Mouse (Mus musculus) myocyte (in vitro differentiated cells): ENCODE data around the gene Ucp3. TPM values are rescaled to one million over a fixed set of nuclear protein-coding genes. Genes with fewer than 3 reads are reported as not detected.
A peak's percentile ranks its signal among the peaks of the same experiment; 100 is the strongest.

Experiments
- H3K27me3 ChIP-seq: one replicate; pipeline ENCODE4 v1.6.1; 2011; ENCODE audit not compliant: control insufficient read depth, insufficient read depth, insufficient read length
- H3K36me3 ChIP-seq: one replicate; pipeline ENCODE4 v1.6.1; 2011; ENCODE audit not compliant: control insufficient read depth, insufficient read depth
- H3K4me2 ChIP-seq: one replicate; pipeline ENCODE4 v1.6.1; 2011; ENCODE audit warnings: low read depth, control low read depth
- H3K4me3 ChIP-seq: one replicate; pipeline ENCODE4 v1.5.1; 2011; ENCODE audit warnings: mild to moderate bottlenecking, control low read depth, moderate library complexity
- H3K79me2 ChIP-seq: one replicate; pipeline ENCODE4 v1.6.1; 2011; ENCODE audit not compliant: control insufficient read depth, insufficient read depth
- H3ac ChIP-seq: one replicate; pipeline ENCODE4 v1.6.1; 2011; ENCODE audit not compliant: control insufficient read depth, insufficient read length
- CEBPB ChIP-seq: IDR thresholded peaks from 2 replicates; pipeline ENCODE4 v1.6.1; 2011; ENCODE audit warnings: mild to moderate bottlenecking, moderate library complexity; ENCODE audit not compliant: poor library complexity, insufficient read depth, severe bottlenecking
- E2F4 ChIP-seq: IDR thresholded peaks from one replicate; pipeline ENCODE4 v1.6.1; 2011; ENCODE audit warnings: mild to moderate bottlenecking, control low read depth, moderate library complexity; ENCODE audit not compliant: insufficient read depth
- MAX ChIP-seq: IDR thresholded peaks from one replicate; pipeline ENCODE4 v1.6.1; 2011; ENCODE audit warnings: low read depth, mild to moderate bottlenecking, control low read depth
- MYOD1 ChIP-seq, 3 experiments: IDR thresholded peaks; one replicate each; pipeline ENCODE4 v1.6.1; 2011; ENCODE audit warnings: control low read depth in 2 of 3, low read depth in 2 of 3, mild to moderate bottlenecking in 2 of 3, moderate library complexity in 1 of 3; ENCODE audit not compliant: insufficient read length in 2 of 3, control insufficient read depth in 1 of 3
- MYOG ChIP-seq, 3 experiments: IDR thresholded peaks; one replicate each; pipeline ENCODE4 v1.6.1; 2011; ENCODE audit warnings: control low read depth in 2 of 3, low read depth in 2 of 3, mild to moderate bottlenecking in 2 of 3; ENCODE audit not compliant: insufficient read length in 2 of 3, control insufficient read depth in 1 of 3, insufficient read depth in 1 of 3
- POLR2A ChIP-seq: IDR thresholded peaks from one replicate; pipeline ENCODE4 v1.6.1; 2011; ENCODE audit warnings: low read depth, mild to moderate bottlenecking, control low read depth, moderate library complexity; ENCODE audit not compliant: insufficient read length
- POLR2AphosphoS2 ChIP-seq: IDR thresholded peaks from one replicate; pipeline ENCODE4 v1.6.1; 2011; ENCODE audit warnings: low read depth, control low read depth; ENCODE audit not compliant: insufficient read length
- REST ChIP-seq: IDR thresholded peaks from one replicate; pipeline ENCODE4 v1.6.1; 2011; ENCODE audit warnings: mild to moderate bottlenecking, control low read depth, moderate library complexity; ENCODE audit not compliant: insufficient read depth, insufficient read length
- SRF ChIP-seq: IDR thresholded peaks from one replicate; pipeline ENCODE4 v1.6.1; 2011; ENCODE audit warnings: low read depth; ENCODE audit not compliant: control insufficient read depth, insufficient read length
- TCF12 ChIP-seq: IDR thresholded peaks from one replicate; pipeline ENCODE4 v1.6.1; 2011; ENCODE audit warnings: mild to moderate bottlenecking, control low read depth; ENCODE audit not compliant: poor library complexity, insufficient read depth, severe bottlenecking
- TCF3 ChIP-seq: IDR thresholded peaks from one replicate; pipeline ENCODE4 v1.6.1; 2011; ENCODE audit warnings: low read depth, control low read depth; ENCODE audit not compliant: insufficient read length
- USF1 ChIP-seq: IDR thresholded peaks from one replicate; pipeline ENCODE4 v1.6.1; 2011; ENCODE audit warnings: low read depth, mild to moderate bottlenecking, control low read depth, moderate library complexity
- polyA plus RNA-seq: library from polyadenylated mRNA; unstranded; fragments of >200 nt; fragmentation: generic; extraction: Trizol; gene quantifications from one replicate; pipeline ENCODE4 v1.2.1, GENCODE M21; 2012; ENCODE audit warnings: missing spikeins

Gene Ucp3
- polyA plus RNA-seq, 1 experiment: 2.2 TPM

DNA sequence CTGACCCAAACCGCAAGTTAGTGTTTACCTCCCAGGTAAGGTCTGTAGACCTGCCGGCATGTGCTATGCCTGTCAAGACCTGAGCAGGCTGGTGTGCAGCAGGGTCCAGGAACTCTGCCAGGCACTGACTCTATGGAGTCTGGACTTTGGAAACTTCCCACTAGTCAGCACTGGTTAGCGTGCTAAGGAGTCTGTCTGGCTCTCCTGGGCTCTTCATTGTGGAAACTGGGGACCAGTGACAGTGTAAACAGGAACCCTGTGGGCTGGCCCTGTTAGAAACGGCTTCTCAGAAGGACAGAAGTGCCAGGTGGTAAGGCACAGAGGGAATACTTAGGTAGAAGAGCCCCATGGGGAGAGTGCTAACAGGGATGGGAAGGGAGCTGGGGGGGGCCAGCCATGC is 7.5 kb upstream of the Ucp3 start:
- Histone ChIP-seq H3ac (no peak overlapping the region), H3K36me3 (no peaks in the 10 kb centered on the region), H3K4me2 (peak overlapping the region; percentile 76), H3K4me3 (no peak overlapping the region), H3K27me3 (no peaks in the 10 kb centered on the region), H3K79me2 (no peaks in the 10 kb centered on the region)
- TF ChIP-seq POLR2AphosphoS2 (no peak), USF1 (no peak), POLR2A (no peak), MYOD1 (IDR thresholded peaks at IDR 0.05; ENCODE audit: control insufficient read depth in 1 of 3, insufficient read length in 2 of 3, low read depth in 2 of 3) (no peak), REST (no peak), MYOG (IDR thresholded peaks at IDR 0.05; ENCODE audit: control insufficient read depth in 1 of 3, insufficient read depth in 1 of 3, insufficient read length in 2 of 3, low read depth in 2 of 3) (no peak), E2F4 (no peak), TCF12 (no peak), MAX (no peak), TCF3 (no peak), SRF (no peak), CEBPB (no peak)

DNA sequence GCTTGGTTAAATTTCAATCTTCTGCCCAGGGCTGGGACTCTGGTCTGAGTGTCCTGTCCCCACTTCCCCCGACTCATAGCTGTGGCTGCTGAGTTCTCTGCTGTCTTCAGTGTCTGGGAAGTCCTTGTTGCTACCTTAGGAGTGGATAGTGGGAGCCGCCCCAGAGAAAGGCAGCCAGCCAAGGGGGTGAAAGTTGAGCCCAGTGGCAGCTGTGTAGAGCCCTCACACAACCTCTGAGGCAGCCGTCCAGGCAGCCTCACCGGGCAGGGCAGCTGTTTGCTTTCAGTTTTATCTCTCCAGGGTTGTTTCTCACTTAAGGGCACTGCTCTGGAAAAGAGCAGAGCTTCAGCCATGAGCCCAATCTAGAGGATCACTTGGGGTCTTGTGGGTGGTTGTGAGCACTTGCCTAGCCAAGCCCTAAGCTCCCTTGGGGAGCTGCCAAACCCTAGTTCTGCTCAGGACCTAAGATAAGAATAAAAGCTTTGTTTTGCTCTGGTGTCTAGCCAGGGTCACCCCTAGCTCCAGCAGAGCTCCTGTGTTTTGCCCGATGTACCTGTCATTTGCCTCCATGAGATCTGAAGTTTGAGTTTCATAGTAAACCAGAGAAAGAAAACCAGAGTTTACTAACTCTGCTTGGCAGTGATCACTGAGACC is 7.0 kb upstream of the Ucp3 start:
- Histone ChIP-seq H3ac (no peak overlapping the region), H3K36me3 (no peaks in the 10 kb centered on the region), H3K4me3 (no peak overlapping the region), H3K27me3 (no peaks in the 10 kb centered on the region), H3K4me2 (peak overlapping the region; percentile 76), H3K79me2 (no peaks in the 10 kb centered on the region)
- TF ChIP-seq TCF12 (peak; percentile 38), MYOD1 (IDR thresholded peaks at IDR 0.05; ENCODE audit: control insufficient read depth in 1 of 3, insufficient read length in 2 of 3, low read depth in 2 of 3) (peak; percentile 82 to 98 (median 96)), TCF3 (peak; percentile 45), SRF (no peak), MYOG (IDR thresholded peaks at IDR 0.05; ENCODE audit: control insufficient read depth in 1 of 3, insufficient read depth in 1 of 3, insufficient read length in 2 of 3, low read depth in 2 of 3) (peak; percentile 87 to 97 (median 95)), REST (no peak), MAX (no peak)

DNA sequence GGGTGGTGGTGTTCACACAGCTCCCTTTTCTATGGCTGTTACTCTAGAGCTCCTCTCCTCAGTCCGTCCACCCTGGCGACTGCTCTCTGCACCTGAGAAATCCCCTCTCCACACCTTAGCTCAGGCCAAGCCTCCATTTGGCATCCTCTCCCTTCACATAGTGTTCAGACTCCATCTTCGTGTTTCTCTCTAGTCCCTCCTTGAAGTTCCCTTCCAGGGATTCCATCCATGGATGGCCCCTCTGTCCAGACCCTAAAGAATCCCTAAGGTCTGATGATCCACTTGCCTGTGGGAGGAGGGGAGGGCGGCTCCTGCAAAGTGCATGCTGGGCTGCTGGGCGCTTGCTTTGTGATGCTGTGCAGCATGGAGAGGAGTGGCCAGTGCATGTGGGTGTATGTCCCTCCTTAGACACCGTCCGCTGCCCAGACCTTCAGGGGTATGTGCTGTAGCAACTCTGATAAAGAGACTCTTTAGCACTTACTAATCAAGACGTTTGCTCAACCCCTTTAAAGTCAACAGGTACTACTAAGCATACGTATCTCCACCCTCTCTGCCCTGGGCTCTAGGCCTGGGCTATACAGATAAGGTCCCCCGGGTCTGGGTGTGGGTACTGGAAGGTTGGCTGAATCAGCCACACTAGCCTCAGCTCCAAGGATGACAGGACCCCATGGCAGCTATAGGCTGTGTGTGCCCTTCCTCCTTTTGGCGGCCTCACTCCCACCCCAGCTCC is 5.8 kb upstream of the Ucp3 start:
- Histone ChIP-seq H3K4me3 (no peak overlapping the region), H3K27me3 (no peaks in the 10 kb centered on the region), H3K36me3 (no peaks in the 10 kb centered on the region), H3K4me2 (peak overlapping the region; percentile 76), H3ac (no peak overlapping the region), H3K79me2 (no peaks in the 10 kb centered on the region)
- TF ChIP-seq POLR2A: no peak
- TF ChIP-seq SRF: no peak
- TF ChIP-seq MYOG (IDR thresholded peaks at IDR 0.05; ENCODE audit: control insufficient read depth in 1 of 3, insufficient read depth in 1 of 3, insufficient read length in 2 of 3, low read depth in 2 of 3): no peak
- TF ChIP-seq MYOD1 (IDR thresholded peaks at IDR 0.05; ENCODE audit: control insufficient read depth in 1 of 3, insufficient read length in 2 of 3, low read depth in 2 of 3): no peak
- no peak for TF ChIP-seq TCF3
- TF ChIP-seq E2F4: no peak
- TF ChIP-seq TCF12: no peak
- TF ChIP-seq MAX: no peak
- no peak for TF ChIP-seq CEBPB
- no peak for TF ChIP-seq USF1
- TF ChIP-seq REST: no peak
- no peak for TF ChIP-seq POLR2AphosphoS2

DNA sequence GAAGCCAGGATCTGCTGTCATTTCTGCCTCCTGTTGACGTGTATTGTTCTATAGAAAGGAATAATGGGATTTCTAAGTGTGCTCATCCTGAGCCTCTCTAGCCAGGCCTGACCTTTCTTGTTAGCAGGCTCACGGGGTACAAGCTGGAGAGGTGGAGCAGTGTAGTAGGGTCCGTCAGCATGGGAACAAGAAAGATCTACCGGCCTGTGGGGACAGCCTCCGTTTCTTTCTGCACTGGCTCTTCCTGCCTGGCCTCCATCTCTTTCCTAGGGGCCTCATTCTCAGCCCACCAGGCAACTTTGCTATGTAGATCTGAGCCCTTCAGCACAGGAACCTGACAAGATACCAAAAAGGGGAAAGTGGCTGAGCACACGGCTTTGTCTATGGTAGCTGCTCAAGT is 4.0 kb upstream of the Ucp3 start:
- Histone ChIP-seq H3K79me2 (no peaks in the 10 kb centered on the region), H3K36me3 (no peaks in the 10 kb centered on the region), H3K27me3 (no peaks in the 10 kb centered on the region), H3ac (no peak overlapping the region), H3K4me3 (no peak overlapping the region), H3K4me2 (no peak overlapping the region)
- no peak for TF ChIP-seq TCF12
- no peak for TF ChIP-seq USF1
- no peak for TF ChIP-seq MYOD1 (IDR thresholded peaks at IDR 0.05; ENCODE audit: control insufficient read depth in 1 of 3, insufficient read length in 2 of 3, low read depth in 2 of 3)
- no peak for TF ChIP-seq REST
- TF ChIP-seq MYOG (IDR thresholded peaks at IDR 0.05; ENCODE audit: control insufficient read depth in 1 of 3, insufficient read depth in 1 of 3, insufficient read length in 2 of 3, low read depth in 2 of 3): no peak
- no peak for TF ChIP-seq TCF3
- no peak for TF ChIP-seq POLR2A
- no peak for TF ChIP-seq POLR2AphosphoS2
- no peak for TF ChIP-seq E2F4
- no peak for TF ChIP-seq CEBPB

DNA sequence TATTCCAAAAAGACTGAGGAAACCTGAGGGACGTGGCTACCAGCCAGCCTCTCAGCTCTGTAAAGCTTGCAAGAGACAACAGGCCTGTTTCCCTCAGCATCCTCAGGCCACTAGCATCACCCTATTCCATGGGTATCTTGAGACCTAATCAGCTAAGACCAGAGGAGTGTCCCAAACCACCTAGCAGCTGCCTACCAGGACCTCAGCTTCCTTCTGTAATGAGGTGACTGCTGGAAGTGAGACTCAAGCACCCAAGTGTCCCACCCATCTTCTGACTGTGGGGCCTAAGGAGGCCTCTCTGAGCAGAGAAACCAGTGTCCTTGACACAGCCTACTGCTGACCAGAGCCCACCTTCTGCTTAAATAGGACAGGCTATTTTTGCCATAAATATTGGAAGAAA is 3.3 kb upstream of the Ucp3 start:
- Histone ChIP-seq H3K4me2 (peak overlapping the region; percentile 24), H3K4me3 (no peak overlapping the region), H3K79me2 (no peaks in the 10 kb centered on the region), H3K27me3 (no peaks in the 10 kb centered on the region), H3K36me3 (no peaks in the 10 kb centered on the region), H3ac (no peak overlapping the region)
- TF ChIP-seq TCF12: peak; percentile 47
- TF ChIP-seq MAX: no peak
- TF ChIP-seq TCF3: no peak
- peak in 2 of 3 experiments; percentile 60 to 84 for TF ChIP-seq MYOD1 (IDR thresholded peaks at IDR 0.05; ENCODE audit: control insufficient read depth in 1 of 3, insufficient read length in 2 of 3, low read depth in 2 of 3)
- no peak for TF ChIP-seq SRF
- TF ChIP-seq MYOG (IDR thresholded peaks at IDR 0.05; ENCODE audit: control insufficient read depth in 1 of 3, insufficient read depth in 1 of 3, insufficient read length in 2 of 3, low read depth in 2 of 3): peak; percentile 23 to 88 (median 77)
